Mouse (Mus musculus) forebrain, embryonic 12.5 days (tissue): ENCODE results near the gene Entpd1. TPM values are rescaled to one million over a fixed set of nuclear protein-coding genes. Genes with fewer than 3 reads are reported as not detected.
"Not testable (repeated sequence)": the region's sequence is repeated elsewhere in the genome, so short reads cannot be mapped to it uniquely, and the experiment has no call there.

Experiments used
- ATAC-seq: fragments of 200-750 bp; cut with Nextera tagmentation; 2 replicates; pipeline ENCODE4 v1.8.0; 2017; ENCODE audit warnings: moderate TSS enrichment; ENCODE audit not compliant: low FRiP score
- H3K27ac ChIP-seq: fragments of 300-500 bp; sonication (generic); 2 replicates; pipeline ENCODE4 v1.5.1; 2016; ENCODE audit warnings: mild to moderate bottlenecking
- H3K27me3 ChIP-seq: fragments of 300-500 bp; sonication (generic); 2 replicates; pipeline ENCODE4 v1.6.1; 2016; ENCODE audit warnings: mild to moderate bottlenecking
- H3K36me3 ChIP-seq: fragments of 300-500 bp; sonication (generic); replicated peaks from 2 replicates; pipeline ENCODE4 v1.6.1; 2016; ENCODE audit warnings: mild to moderate bottlenecking
- H3K4me1 ChIP-seq: fragments of 300-500 bp; sonication (generic); 2 replicates; pipeline ENCODE4 v1.6.1; 2016
- H3K4me2 ChIP-seq: fragments of 300-500 bp; sonication (generic); 2 replicates; pipeline ENCODE4 v1.6.1; 2016; ENCODE audit warnings: mild to moderate bottlenecking, moderate library complexity
- H3K4me3 ChIP-seq: fragments of 300-500 bp; sonication (generic); replicated peaks from 2 replicates; pipeline ENCODE4 v1.5.1; 2016; ENCODE audit warnings: mild to moderate bottlenecking
- H3K9ac ChIP-seq: fragments of 300-500 bp; sonication (generic); 2 replicates; pipeline ENCODE4 v1.6.1; 2016; ENCODE audit warnings: mild to moderate bottlenecking
- H3K9me3 ChIP-seq: fragments of 300-500 bp; sonication (generic); 2 replicates; pipeline ENCODE4 v1.6.1; 2016
- WGBS: fragments of 180-500 bp; shearing (Covaris S2); methylation state at CpG from one replicate; pipeline ENCODE4 v1.1.7; 2016; 5-methylcytosine and 5-hydroxymethylcytosine counted together
- polyA plus RNA-seq: library from polyadenylated mRNA; unstranded; fragments of >200 nt; fragmentation: Nextera tagmentation; extraction: Ambion mirVana; gene quantifications from 2 replicates; pipeline ENCODE4 v1.2.1, GENCODE M21; 2016

Entpd1 gene
- polyA plus RNA-seq, 1 experiment from 2014 or later, result 12.6 TPM

DNA sequence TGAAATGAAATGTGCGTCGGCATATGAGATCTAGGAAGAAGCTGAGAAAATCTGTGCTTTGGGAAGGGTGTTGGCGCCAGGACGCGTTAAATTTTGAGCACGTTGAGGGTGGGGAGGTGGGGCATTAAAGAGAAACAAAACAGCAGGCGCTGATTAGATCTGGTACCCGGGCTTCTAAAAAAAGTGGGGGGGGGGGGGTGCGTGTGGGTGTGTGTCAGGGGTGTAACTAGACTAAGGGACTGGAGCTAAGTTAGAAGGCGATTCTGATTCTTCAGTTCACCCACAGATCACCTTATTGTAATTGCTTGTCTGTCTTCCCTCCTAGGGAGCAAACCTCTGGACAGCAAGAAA lies 22.7 kb upstream of the Entpd1 start:
- Histone ChIP-seq H3K27me3 (no peaks in the 10 kb centered on the region), H3K36me3 (peaks cover 23% of the 10 kb centered on the region; the same call in 1 of the 2 replicates), H3K9ac (peak overlapping the region; percentile 54), H3K9me3 (no peaks in the 10 kb centered on the region), H3K4me1 (peaks cover 19% of the 10 kb centered on the region), H3K27ac (peak overlapping the region; percentile 73), H3K4me2 (peak overlapping the region; percentile 75), H3K4me3 (peak overlapping the region; percentile 76)
- WGBS, result under 1% methylated on average over 10 of the region's 10 CpGs
- peak; percentile 4; the same call in 1 of the 2 replicates for ATAC-seq

GRCm38 (mm10) chr19:40595231-40595630 lies 16.9 kb upstream of the Entpd1 start:
- Histone ChIP-seq H3K9me3 (no peaks in the 10 kb centered on the region), H3K9ac (no peak overlapping the region), H3K36me3 (peaks cover 18% of the 10 kb centered on the region), H3K27me3 (no peaks in the 10 kb centered on the region), H3K4me1 (no peaks in the 10 kb centered on the region), H3K4me2 (no peak overlapping the region), H3K4me3 (no peak overlapping the region), H3K27ac (no peak overlapping the region)
- 91% methylated on average over 3 of the region's 3 CpGs for WGBS
- no peak for ATAC-seq

- Histone ChIP-seq H3K27me3 (no peaks in the 10 kb centered on the region), H3K9me3 (no peaks in the 10 kb centered on the region), H3K4me1 (no peaks in the 10 kb centered on the region), H3K36me3 (peaks cover 18% of the 10 kb centered on the region), H3K4me3 (no peak overlapping the region), H3K9ac (no peak overlapping the region), H3K27ac (no peak overlapping the region), H3K4me2 (no peak overlapping the region)
- no peak for ATAC-seq
- WGBS, result 89% methylated on average over 8 of the region's 8 CpGs
Observed at GRCm38 (mm10) chr19:40595831-40596230, 16.3 kb upstream of the Entpd1 start.

DNA sequence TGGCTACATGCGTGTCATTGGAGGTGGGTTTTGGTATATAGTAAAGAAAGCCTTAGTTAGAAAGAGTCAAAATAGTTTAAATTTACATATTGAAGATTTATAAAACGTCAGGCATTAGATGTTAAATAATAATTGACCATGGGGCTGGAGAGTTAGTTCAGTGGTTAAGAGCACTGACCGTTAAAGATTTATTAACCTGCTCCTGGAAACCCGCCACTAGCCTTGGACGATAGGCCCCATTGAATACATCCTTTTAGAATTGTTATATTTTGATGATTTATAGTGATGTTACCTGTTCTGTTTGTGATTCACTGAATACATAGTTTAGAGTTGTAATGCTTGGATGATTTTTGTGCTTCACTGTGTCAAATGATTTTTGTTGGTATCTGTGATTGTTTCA lies 11.3 kb upstream of the Entpd1 start:
- not testable (repeated sequence) for ATAC-seq, H3K27ac ChIP-seq, H3K4me1 ChIP-seq, H3K4me3 ChIP-seq, H3K9ac ChIP-seq, H3K4me2 ChIP-seq, H3K9me3 ChIP-seq, H3K27me3 ChIP-seq
- WGBS, result 92% methylated on average over 5 of the region's 5 CpGs
- H3K36me3 ChIP-seq, result peaks cover 24% of the 10 kb centered on the region

GRCm38 (mm10) chr19:40601870-40602269 lies 10.3 kb upstream of the Entpd1 start:
- Histone ChIP-seq H3K27ac (no peak overlapping the region), H3K4me3 (no peak overlapping the region), H3K27me3 (no peaks in the 10 kb centered on the region), H3K4me2 (no peak overlapping the region), H3K36me3 (peaks cover 26% of the 10 kb centered on the region), H3K4me1 (no peaks in the 10 kb centered on the region), H3K9ac (no peak overlapping the region), H3K9me3 (no peaks in the 10 kb centered on the region)
- 93% methylated on average over 3 of the region's 3 CpGs for WGBS
- no peak for ATAC-seq

DNA sequence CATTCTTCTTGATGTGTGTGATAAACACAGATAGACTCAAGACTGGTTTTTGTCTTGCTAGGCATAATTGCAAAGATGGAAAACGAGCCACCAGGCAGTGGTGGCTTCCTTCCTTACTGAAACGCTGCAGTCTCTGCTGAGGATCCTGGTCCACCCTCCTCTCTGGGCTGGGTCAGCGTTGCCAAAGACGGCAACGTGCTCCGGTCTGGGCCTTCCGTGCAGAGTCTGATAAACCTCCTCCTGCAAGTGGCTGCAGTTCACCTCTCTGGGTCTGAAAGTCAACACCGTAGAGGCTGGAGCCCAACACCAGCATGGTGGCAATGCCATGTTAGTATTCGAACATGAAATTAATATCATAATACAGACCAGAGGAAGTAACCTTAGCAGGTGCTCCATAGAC lies 7.0 kb upstream of the Entpd1 start:
- no peak overlapping the region for H3K9ac ChIP-seq
- WGBS, result 93% methylated on average over 9 of the region's 9 CpGs

GRCm38 (mm10) chr19:40607676-40608075 lies 4.5 kb upstream of the Entpd1 start:
- no peak overlapping the region for H3K27ac ChIP-seq
- no peak overlapping the region for H3K4me3 ChIP-seq
- ATAC-seq, result no peak
- WGBS, result 88% methylated on average over 6 of the region's 6 CpGs
- no peaks in the 10 kb centered on the region for H3K27me3 ChIP-seq
- H3K9me3 ChIP-seq, result no peaks in the 10 kb centered on the region
- no peak overlapping the region for H3K9ac ChIP-seq
- no peak overlapping the region for H3K4me2 ChIP-seq
- peaks cover 50% of the 10 kb centered on the region for H3K36me3 ChIP-seq
- peaks cover 6% of the 10 kb centered on the region for H3K4me1 ChIP-seq

More for the DNA sequence above, 7.0 kb upstream of the Entpd1 start:
- ATAC-seq, result no peak
- H3K4me1 ChIP-seq, result no peaks in the 10 kb centered on the region
- H3K4me3 ChIP-seq, result no peak overlapping the region
- H3K4me2 ChIP-seq, result no peak overlapping the region
- H3K27ac ChIP-seq, result no peak overlapping the region
- H3K27me3 ChIP-seq, result no peaks in the 10 kb centered on the region
- H3K36me3 ChIP-seq, result peaks cover 51% of the 10 kb centered on the region
- H3K9me3 ChIP-seq, result no peaks in the 10 kb centered on the region

- Histone ChIP-seq H3K27me3 (peaks cover 3% of the 10 kb centered on the region; the same call in 1 of the 2 replicates), H3K9ac (no peak overlapping the region), H3K27ac (no peak overlapping the region), H3K4me3 (no peak overlapping the region), H3K4me1 (peaks cover 6% of the 10 kb centered on the region), H3K36me3 (no peaks in the 10 kb centered on the region), H3K9me3 (no peaks in the 10 kb centered on the region), H3K4me2 (no peak overlapping the region)
- no peak for ATAC-seq
- 88% methylated on average over 7 of the region's 7 CpGs for WGBS
Observed at GRCm38 (mm10) chr19:40614811-40615210, 2.6 kb downstream of the Entpd1 start.

DNA sequence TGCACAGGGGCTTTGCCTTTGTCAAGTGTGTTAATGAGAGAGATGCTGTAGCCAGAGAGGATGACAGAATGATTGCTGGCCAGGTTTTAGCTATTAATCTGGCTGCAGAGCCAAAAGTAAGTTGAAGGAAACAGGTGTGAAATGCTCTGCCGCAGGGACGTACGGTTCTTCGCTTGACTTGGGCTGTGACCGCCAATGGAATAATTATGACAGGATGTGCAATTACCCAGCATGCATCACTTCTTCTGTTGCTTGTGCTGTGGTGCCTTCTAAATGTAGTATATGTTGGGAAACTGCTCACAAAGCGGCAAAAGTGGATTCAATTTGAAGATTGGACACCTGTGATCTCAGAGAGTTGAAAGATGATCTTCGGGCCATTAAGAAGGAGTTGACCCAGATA lies 3.9 kb downstream of the Entpd1 start:
- Histone ChIP-seq H3K27me3 (peaks cover 3% of the 10 kb centered on the region; the same call in 1 of the 2 replicates), H3K4me2 (no peak overlapping the region), H3K9ac (no peak overlapping the region), H3K36me3 (no peaks in the 10 kb centered on the region), H3K4me1 (peaks cover 5% of the 10 kb centered on the region), H3K9me3 (no peaks in the 10 kb centered on the region), H3K27ac (no peak overlapping the region), H3K4me3 (no peak overlapping the region)
- 92% methylated on average over 7 of the region's 7 CpGs for WGBS
- ATAC-seq, result no peak

- ATAC-seq, result 0 out of 2 replicates have a peak, but pooled peaks have one; percentile 55
- H3K9ac ChIP-seq, H3K9me3 ChIP-seq, H3K27me3 ChIP-seq, H3K27ac ChIP-seq, H3K4me2 ChIP-seq, H3K4me3 ChIP-seq, H3K36me3 ChIP-seq, H3K4me1 ChIP-seq: not testable (repeated sequence)
- WGBS, result 60% methylated on average over 17 of the region's 26 CpGs
Observed at GRCm38 (mm10) chr19:40621616-40622015, 9.4 kb downstream of the Entpd1 start.

GRCm38 (mm10) chr19:40625935-40626334 lies 13.8 kb downstream of the Entpd1 start:
- WGBS, result 78% methylated on average over 12 of the region's 12 CpGs
- H3K4me1 ChIP-seq, result no peaks in the 10 kb centered on the region
- no peak overlapping the region for H3K4me3 ChIP-seq
- H3K4me2 ChIP-seq, result no peak overlapping the region
- no peak overlapping the region for H3K27ac ChIP-seq
- ATAC-seq, result no peak
- no peak overlapping the region for H3K9ac ChIP-seq
- H3K36me3 ChIP-seq, result no peaks in the 10 kb centered on the region
- no peaks in the 10 kb centered on the region for H3K27me3 ChIP-seq
- H3K9me3 ChIP-seq, result no peaks in the 10 kb centered on the region

- H3K27me3 ChIP-seq, result no peaks in the 10 kb centered on the region
- H3K27ac ChIP-seq, result no peak overlapping the region
- no peak overlapping the region for H3K4me2 ChIP-seq
- no peaks in the 10 kb centered on the region for H3K9me3 ChIP-seq
- no peak overlapping the region for H3K9ac ChIP-seq
- no peak for ATAC-seq
- no peak overlapping the region for H3K4me3 ChIP-seq
- H3K4me1 ChIP-seq, result no peaks in the 10 kb centered on the region
- H3K36me3 ChIP-seq, result no peaks in the 10 kb centered on the region
Observed at GRCm38 (mm10) chr19:40628950-40629349, 16.8 kb downstream of the Entpd1 start.

DNA sequence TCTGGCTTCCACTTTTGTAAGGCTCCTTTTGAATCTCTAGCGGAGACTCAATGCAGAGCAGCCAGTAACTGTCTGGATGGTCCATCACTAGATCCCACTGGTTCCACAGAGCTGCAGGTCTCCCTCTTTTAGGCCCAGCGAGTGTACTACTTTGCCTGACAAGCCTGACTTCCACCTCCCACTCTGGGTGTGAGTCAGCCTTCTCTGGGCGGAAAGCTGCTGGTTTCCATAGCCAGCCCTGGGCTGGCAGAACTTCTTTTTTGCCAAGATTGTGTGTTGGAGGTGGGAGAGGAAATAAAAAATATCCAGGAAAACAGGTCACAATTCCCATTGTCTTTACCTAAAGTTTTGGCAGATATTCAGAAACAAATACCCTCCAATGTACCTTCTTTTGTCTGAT lies 17.9 kb downstream of the Entpd1 start:
- no peak overlapping the region for H3K4me3 ChIP-seq
- WGBS, result 89% methylated on average over 3 of the region's 3 CpGs
- no peaks in the 10 kb centered on the region for H3K36me3 ChIP-seq
- H3K27me3 ChIP-seq, result no peaks in the 10 kb centered on the region
- no peaks in the 10 kb centered on the region for H3K9me3 ChIP-seq
- H3K4me2 ChIP-seq, result no peak overlapping the region
- H3K9ac ChIP-seq, result no peak overlapping the region
- no peaks in the 10 kb centered on the region for H3K4me1 ChIP-seq
- no peak overlapping the region for H3K27ac ChIP-seq
- no peak for ATAC-seq

GRCm38 (mm10) chr19:40630606-40631005 lies 18.4 kb downstream of the Entpd1 start:
- WGBS, result 88% methylated on average over 7 of the region's 7 CpGs
- H3K4me1 ChIP-seq, result no peaks in the 10 kb centered on the region
- no peaks in the 10 kb centered on the region for H3K27me3 ChIP-seq
- no peaks in the 10 kb centered on the region for H3K9me3 ChIP-seq
- no peak overlapping the region for H3K27ac ChIP-seq
- no peak for ATAC-seq
- no peaks in the 10 kb centered on the region for H3K36me3 ChIP-seq
- H3K9ac ChIP-seq, result no peak overlapping the region
- no peak overlapping the region for H3K4me3 ChIP-seq
- H3K4me2 ChIP-seq, result no peak overlapping the region
